Mouse (Mus musculus) kidney, adult 2 months (tissue): Measurements from ENCODE around the gene Ikzf4. TPM values are rescaled to one million over a fixed set of nuclear protein-coding genes. Genes with fewer than 3 reads are reported as not detected.
"Not testable (repeated sequence)": the region's sequence is repeated elsewhere in the genome, so short reads cannot be mapped to it uniquely, and the experiment has no call there.

Experiments
- DNase-seq: peaks from one replicate; pipeline ENCODE4 v3.0.0; 2021
- H3K27ac ChIP-seq: fragments of 200-500 bp; 2 replicates; pipeline ENCODE4 v1.5.1; 2012; ENCODE audit warnings: low read depth, low read length, control low read depth, inconsistent platforms; ENCODE audit not compliant: insufficient read depth
- H3K27me3 ChIP-seq: fragments of 200-500 bp; replicated peaks from 2 replicates; pipeline ENCODE4 v1.6.1; 2012; ENCODE audit warnings: mild to moderate bottlenecking, moderate library complexity, low read length, inconsistent platforms; ENCODE audit not compliant: control insufficient read depth, insufficient read depth
- H3K36me3 ChIP-seq: fragments of 200-500 bp; 2 replicates; pipeline ENCODE4 v1.6.1; 2012; ENCODE audit warnings: mild to moderate bottlenecking, moderate library complexity, low read length, inconsistent platforms; ENCODE audit not compliant: control insufficient read depth, insufficient read depth
- H3K4me1 ChIP-seq: fragments of 200-500 bp; 2 replicates; pipeline ENCODE4 v1.6.1; 2011; ENCODE audit warnings: low read length; ENCODE audit not compliant: control insufficient read depth, insufficient read depth
- H3K4me3 ChIP-seq: fragments of 200-500 bp; 2 replicates; pipeline ENCODE4 v1.5.1; 2011; ENCODE audit warnings: mild to moderate bottlenecking, low read depth, low read length, control low read depth; ENCODE audit not compliant: insufficient read depth
- CTCF ChIP-seq: fragments of 200-500 bp; conservative IDR thresholded peaks from 2 replicates; pipeline ENCODE4 v1.5.1; 2011; ENCODE audit warnings: low read depth, mild to moderate bottlenecking, control low read depth, low read length, moderate library complexity, mixed read lengths; ENCODE audit not compliant: insufficient read depth, insufficient read length
- POLR2A ChIP-seq: fragments of 200-500 bp; IDR thresholded peaks from one replicate; pipeline ENCODE4 v1.6.1; 2011; ENCODE audit warnings: low read depth, low read length, control low read depth
- WGBS: fragments of 180-500 bp; shearing (Covaris S2); methylation state at CpG from one replicate; pipeline ENCODE4 v1.1.7; 2018; 5-methylcytosine and 5-hydroxymethylcytosine counted together
- polyA plus RNA-seq: library from polyadenylated mRNA; depleted of rRNA; stranded (reverse); fragments of >200 nt; gene quantifications from 2 replicates; pipeline ENCODE4 v1.2.3, GENCODE M21; 2012

The Ikzf4 gene
- polyA plus RNA-seq, 1 experiment: 3.2 TPM

- no peak for DNase-seq
- Histone ChIP-seq H3K36me3 (peaks cover 8% of the 10 kb centered on the region; the same call in 1 of the 2 replicates), H3K27me3 (no peaks in the 10 kb centered on the region), H3K27ac (no peak overlapping the region), H3K4me1 (peaks cover 8% of the 10 kb centered on the region; the same call in 1 of the 2 replicates), H3K4me3 (no peak overlapping the region)
- TF ChIP-seq POLR2A (no peak), CTCF (no peak)
- 71% methylated on average over 10 of the region's 10 CpGs for WGBS
Measured at GRCm38 (mm10) chr10:128627398-128628317, 18.1 kb downstream of the Ikzf4 start.

- Histone ChIP-seq H3K4me1 (peaks cover 8% of the 10 kb centered on the region; the same call in 1 of the 2 replicates), H3K27ac (peak within 1 kb of the TSS; percentile 43), H3K27me3 (no peaks in the 10 kb centered on the region), H3K4me3 (peak within 1 kb of the TSS; percentile 84), H3K36me3 (peaks cover 8% of the 10 kb centered on the region; the same call in 1 of the 2 replicates)
- WGBS: 1% methylated on average over 40 of the region's 40 CpGs
- TF ChIP-seq POLR2A: peak; percentile 85
- TF ChIP-seq CTCF: peak; percentile 55
- peak; percentile 98 for DNase-seq
Measured at GRCm38 (mm10) chr10:128626311-128627310, 19.2 kb downstream of the Ikzf4 start, which contains the start of gene Rps26. Gene Rps26, minus strand, starts transcription at chr10:128626747.

- Histone ChIP-seq H3K4me3 (peak overlapping the region; percentile 84), H3K27ac (no peak overlapping the region), H3K4me1 (peaks cover 8% of the 10 kb centered on the region; the same call in 1 of the 2 replicates), H3K27me3 (no peaks in the 10 kb centered on the region), H3K36me3 (peaks cover 8% of the 10 kb centered on the region; the same call in 1 of the 2 replicates)
- TF ChIP-seq POLR2A (no peak), CTCF (no peak)
- no peak for DNase-seq
- WGBS: 39% methylated on average over 7 of the region's 7 CpGs
Measured at GRCm38 (mm10) chr10:128625287-128625894, 20.4 kb downstream of the Ikzf4 start.

- 90% methylated on average over 4 of the region's 4 CpGs for WGBS
- not testable (repeated sequence) for DNase-seq, H3K27me3 ChIP-seq, H3K4me3 ChIP-seq, H3K27ac ChIP-seq, H3K36me3 ChIP-seq, H3K4me1 ChIP-seq
Measured at GRCm38 (mm10) chr10:128623106-128623613, 22.6 kb downstream of the Ikzf4 start.

- Histone ChIP-seq H3K27me3 (no peaks in the 10 kb centered on the region), H3K4me3 (no peak overlapping the region), H3K36me3 (peaks cover 8% of the 10 kb centered on the region; the same call in 1 of the 2 replicates), H3K27ac (no peak overlapping the region), H3K4me1 (peaks cover 8% of the 10 kb centered on the region; the same call in 1 of the 2 replicates)
- DNase-seq: no peak
- WGBS: 97% methylated on average over 4 of the region's 4 CpGs
- TF ChIP-seq CTCF: no peak
- no peak for TF ChIP-seq POLR2A
Measured at GRCm38 (mm10) chr10:128622702-128623101, 23.1 kb downstream of the Ikzf4 start.

- no peak for DNase-seq
- H3K4me1 ChIP-seq: peaks cover 8% of the 10 kb centered on the region; the same call in 1 of the 2 replicates
- TF ChIP-seq POLR2A: no peak
- TF ChIP-seq CTCF: no peak
- no peaks in the 10 kb centered on the region for H3K27me3 ChIP-seq
- no peak overlapping the region for H3K4me3 ChIP-seq
- H3K36me3 ChIP-seq: peaks cover 8% of the 10 kb centered on the region; the same call in 1 of the 2 replicates
- 65% methylated on average over 3 of the region's 3 CpGs for WGBS
- no peak overlapping the region for H3K27ac ChIP-seq
Measured at GRCm38 (mm10) chr10:128621986-128622520, 23.7 kb downstream of the Ikzf4 start.
